Mouse (Mus musculus) T-helper 17 cell (primary cell): ENCODE data around the gene Toe1.

ENCODE experiments used
- in situ Hi-C, 2 experiments: fragments of 300-600 bp; cut with MboI, MseI; formaldehyde crosslinking; loops; 1 replicate in 1 of 2; 2 replicates in 1 of 2; pipeline ENCODE4 v1.15.1; 2025; ENCODE audit warnings: high pct_unique_total_duplicates in 2 of 2

The Toe1 gene

GRCm38 (mm10) chr4:116807197-116808129 is at the start of gene Toe1, which contains the start of gene Mutyh:
Toe1 (minus strand) TSS chr4:116807640.
Mutyh (plus strand) TSS chr4:116807723.
- in situ Hi-C loops, result loop anchor here in 1 of 2 experiments (10.0 kb wide), 1 partner anchor 243 kb away; no protein-coding TSS in a partner anchor

- in situ Hi-C loops, result no loop called here
Measured at GRCm38 (mm10) chr4:116857203-116857602, 49.8 kb upstream of the Toe1 start.

GRCm38 (mm10) chr4:116854286-116854685 is 46.8 kb upstream of the Toe1 start:
- in situ Hi-C loops, result no loop called here

GRCm38 (mm10) chr4:116849901-116850300 is 42.5 kb upstream of the Toe1 start:
- in situ Hi-C loops, result loop anchor here in 1 of 2 experiments (10.0 kb wide), 1 partner anchor 255 kb away; no protein-coding TSS in a partner anchor

- in situ Hi-C loops, result loop anchor here in 1 of 2 experiments (10.0 kb wide), 1 partner anchor 260 kb away; no protein-coding TSS in a partner anchor
Measured at GRCm38 (mm10) chr4:116844324-116844723, 36.9 kb upstream of the Toe1 start.

GRCm38 (mm10) chr4:116840841-116841240 is 33.4 kb upstream of the Toe1 start:
- in situ Hi-C loops, result loop anchor here in 1 of 2 experiments (10.0 kb wide), 1 partner anchor 264 kb away; no protein-coding TSS in a partner anchor

GRCm38 (mm10) chr4:116840096-116840495 is 32.7 kb upstream of the Toe1 start:
- in situ Hi-C loops, result loop anchor here in 1 of 2 experiments (10.0 kb wide), 1 partner anchor 265 kb away; no protein-coding TSS in a partner anchor

- in situ Hi-C loops, result loop anchor here in 1 of 2 experiments (10.0 kb wide), 1 partner anchor 1626 kb away; no protein-coding TSS in a partner anchor
Measured at GRCm38 (mm10) chr4:116838999-116839398, 31.6 kb upstream of the Toe1 start.

- in situ Hi-C loops, result loop anchor here in 1 of 2 experiments (5.0 to 10.0 kb wide), 3 partner anchors 42 to 1635 kb away; no protein-coding TSS in a partner anchor
Measured at GRCm38 (mm10) chr4:116830070-116830368, 22.6 kb upstream of the Toe1 start.

GRCm38 (mm10) chr4:116829364-116830069 is 22.1 kb upstream of the Toe1 start:
- in situ Hi-C loops, result loop anchor here in 1 of 2 experiments (5.0 to 10.0 kb wide), 3 partner anchors 43 to 1635 kb away; no protein-coding TSS in a partner anchor

- in situ Hi-C loops, result no loop called here
Measured at GRCm38 (mm10) chr4:116827819-116828218, 20.4 kb upstream of the Toe1 start.

- in situ Hi-C loops, result loop anchor here (5.0 kb wide), 2 partner anchors 168 to 318 kb away; partner anchors contain the start of gene Urod (in 2 of the 2)
Measured at GRCm38 (mm10) chr4:116824541-116825004, 17.1 kb upstream of the Toe1 start.

- in situ Hi-C loops, result loop anchor here (5.0 kb wide), 2 partner anchors 171 to 321 kb away; partner anchors contain the start of gene Urod (in 2 of the 2)
Measured at GRCm38 (mm10) chr4:116821694-116822016, 14.2 kb upstream of the Toe1 start, which contains the start of gene Hpdl. Hpdl (minus strand) TSS chr4:116821707.

GRCm38 (mm10) chr4:116820902-116821693 is 13.7 kb upstream of the Toe1 start:
- in situ Hi-C loops, result loop anchor here (5.0 kb wide), 2 partner anchors 171 to 321 kb away; partner anchors contain the start of gene Urod (in 2 of the 2)

GRCm38 (mm10) chr4:116819968-116820901 is 12.8 kb upstream of the Toe1 start:
- in situ Hi-C loops, result loop anchor here (5.0 kb wide), 2 partner anchors 172 to 322 kb away; partner anchors contain the start of gene Urod (in 2 of the 2)

GRCm38 (mm10) chr4:116817486-116817885 is 10.0 kb upstream of the Toe1 start:
- in situ Hi-C loops, result no loop called here

GRCm38 (mm10) chr4:116815276-116815675 is 7.8 kb upstream of the Toe1 start:
- in situ Hi-C loops, result no loop called here

- in situ Hi-C loops, result no loop called here
Measured at GRCm38 (mm10) chr4:116811012-116811411, 3.6 kb upstream of the Toe1 start.

GRCm38 (mm10) chr4:116799901-116800300 is 7.5 kb downstream of the Toe1 start:
- in situ Hi-C loops, result loop anchor here in 1 of 2 experiments (10.0 kb wide), 1 partner anchor 235 kb away; no protein-coding TSS in a partner anchor
